Mouse (Mus musculus) regulatory T cell (primary cell): Measurements from ENCODE around the gene Neu2.
"Not testable (repeated sequence)": the region's sequence is repeated elsewhere in the genome, so short reads cannot be mapped to it uniquely, and the experiment has no call there.

Experiments used
- in situ Hi-C: fragments of 300-600 bp; cut with MboI, MseI; formaldehyde crosslinking; loops from one replicate; pipeline ENCODE4 v1.15.1; 2025; ENCODE audit warnings: high pct_unique_total_duplicates

Neu2 gene

GRCm38 (mm10) chr1:87509561-87510165 lies at the start of gene Neu2:
TSS of gene Neu2 (plus strand) at chr1:87509889.
- in situ Hi-C loops = no loop called here

GRCm38 (mm10) chr1:87467469-87467868 lies 42.2 kb upstream of the Neu2 start:
- in situ Hi-C loops = no loop called here

- in situ Hi-C loops = no loop called here
Measured at GRCm38 (mm10) chr1:87468321-87468720, 41.4 kb upstream of the Neu2 start.

GRCm38 (mm10) chr1:87469971-87470370 lies 39.7 kb upstream of the Neu2 start, which contains the start of gene Snorc:
TSS of gene Snorc (plus strand) at chr1:87470271.
- in situ Hi-C loops = not testable (repeated sequence)

GRCm38 (mm10) chr1:87471914-87472313 lies 37.8 kb upstream of the Neu2 start:
- in situ Hi-C loops = no loop called here

- in situ Hi-C loops = no loop called here
Measured at GRCm38 (mm10) chr1:87472576-87472975, 37.1 kb upstream of the Neu2 start.

- in situ Hi-C loops = loop anchor here (25.0 kb wide), 1 partner anchor 1312 kb away; no protein-coding TSS in a partner anchor
Measured at GRCm38 (mm10) chr1:87475076-87475895, 34.4 kb upstream of the Neu2 start.

- in situ Hi-C loops = loop anchor here (25.0 kb wide), 1 partner anchor 1305 kb away; no protein-coding TSS in a partner anchor
Measured at GRCm38 (mm10) chr1:87482546-87482945, 27.1 kb upstream of the Neu2 start.

GRCm38 (mm10) chr1:87486386-87486785 lies 23.3 kb upstream of the Neu2 start:
- in situ Hi-C loops = loop anchor here (5.0 to 25.0 kb wide), 2 partner anchors 49 to 1301 kb away; no protein-coding TSS in a partner anchor

GRCm38 (mm10) chr1:87492285-87492684 lies 17.4 kb upstream of the Neu2 start:
- in situ Hi-C loops = loop anchor here (5.0 to 25.0 kb wide), 2 partner anchors 105 to 1295 kb away; no protein-coding TSS in a partner anchor

- in situ Hi-C loops = loop anchor here (5.0 to 25.0 kb wide), 2 partner anchors 104 to 1294 kb away; no protein-coding TSS in a partner anchor
Measured at GRCm38 (mm10) chr1:87493542-87493941, 16.1 kb upstream of the Neu2 start.

GRCm38 (mm10) chr1:87505524-87505923 lies 4.2 kb upstream of the Neu2 start:
- in situ Hi-C loops = no loop called here

- in situ Hi-C loops = no loop called here
Measured at GRCm38 (mm10) chr1:87507857-87508256, 1.8 kb upstream of the Neu2 start.

GRCm38 (mm10) chr1:87508591-87509560 lies 813 bp upstream of the Neu2 start:
- in situ Hi-C loops = no loop called here

GRCm38 (mm10) chr1:87510166-87510691 lies 540 bp downstream of the Neu2 start:
- in situ Hi-C loops = no loop called here

- in situ Hi-C loops = no loop called here
Measured at GRCm38 (mm10) chr1:87510845-87511244, 1.2 kb downstream of the Neu2 start.

GRCm38 (mm10) chr1:87520467-87520866 lies 10.8 kb downstream of the Neu2 start:
- in situ Hi-C loops = no loop called here

GRCm38 (mm10) chr1:87521523-87521922 lies 11.8 kb downstream of the Neu2 start:
- in situ Hi-C loops = no loop called here

- in situ Hi-C loops = no loop called here
Measured at GRCm38 (mm10) chr1:87525041-87525440, 15.4 kb downstream of the Neu2 start.

- in situ Hi-C loops = no loop called here
Measured at GRCm38 (mm10) chr1:87527191-87527590, 17.5 kb downstream of the Neu2 start.

GRCm38 (mm10) chr1:87532346-87532745 lies 22.7 kb downstream of the Neu2 start:
- in situ Hi-C loops = no loop called here
